Mouse (Mus musculus) monocyte, adult 59 days (primary cell): ENCODE data around the gene Usp24. TPM values are rescaled to one million over a fixed set of nuclear protein-coding genes. Genes with fewer than 3 reads are reported as not detected.

ENCODE experiments used
- total RNA-seq, 2 experiments: library from RNA; stranded (reverse); gene quantifications; one replicate each; pipeline ENCODE4 v1.2.4; 2023

Gene Usp24
- total RNA-seq: 10 to 100 TPM; 35.4 to 36.0 TPM

GRCm38 (mm10) chr4:106315921-106316350 lies at the start of gene Usp24:
Gene Usp24 (plus strand): TSS chr4:106316213.

Other genes with a start within 250 kb of the Usp24 start
- not detected for gene Pcsk9, start 148.1 kb downstream of the Usp24 start, total RNA-seq
- not detected for gene Bsnd, start 176.1 kb downstream of the Usp24 start, total RNA-seq
- 10 to 100 TPM; 12.2 to 13.2 TPM for gene Dhcr24, start 244.8 kb downstream of the Usp24 start, total RNA-seq